In the genomic region with DNA sequence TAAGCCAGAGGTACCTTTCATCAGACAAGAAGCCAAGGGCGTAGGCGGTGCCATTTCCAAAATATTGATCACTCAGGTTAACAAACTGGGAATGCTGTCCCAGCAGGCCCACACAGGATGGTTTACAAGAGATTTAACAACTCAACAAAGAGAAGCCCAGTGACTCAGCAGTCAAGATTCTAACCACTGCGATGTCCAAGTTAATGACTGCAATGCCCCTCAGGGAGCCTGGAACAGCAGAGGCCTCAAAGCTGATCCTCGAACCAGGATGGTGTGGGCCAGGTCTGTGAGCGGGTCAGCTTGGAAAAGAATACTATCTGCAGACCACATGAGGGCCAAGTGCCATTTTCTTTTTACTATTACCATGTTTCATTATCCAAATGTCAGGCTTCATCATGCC, we compare ENCODE assay signal across 23 mouse cellular contexts.
DNase-seq lines count a peak whose midpoint lies in the region; ATAC-seq and TF ChIP-seq lines count a peak whose summit lies in the region.
"Had no signal": no experiment of that assay in that cellular context is flagged by ENCODE, and none has a peak within 500 bp of the region (broad histone marks: within the 10 kb centered on the region; RNA-seq: fewer than 3 reads in every experiment).

No protein-coding gene starts in this region.

- TF ChIP-seq POLR2A in embryonic fibroblast, embryonic 13.5 days (IDR thresholded peaks at IDR 0.05; ENCODE audit: low read depth, low read length): no peak

- H3K4me1 ChIP-seq in embryonic fibroblast, embryonic 13.5 days (ENCODE audit: control insufficient read depth, insufficient read depth, low read length): peaks cover 33% of the 10 kb centered on the region
- H3K4me1 ChIP-seq in hindbrain, postnatal 0 days (ENCODE audit: insufficient read depth, low read length): no peaks in the 10 kb centered on the region

- DNase-seq in 3134 (ENCODE audit: extremely low read depth, insufficient read length, low spot score) (peak; percentile 43), 3T3-L1 (ENCODE audit: low read depth, low spot score) (peak; percentile 85), NIH3T3 (ENCODE audit: low read depth) (peak; percentile 62)
- DNase-seq in right cerebral cortex, adult 2 months (ENCODE audit: low spot score in 2 of 2): no peak
- no peak for DNase-seq in adrenal gland, postnatal 36 days
- DNase-seq in hindbrain, postnatal 0 days (ENCODE audit: low spot score): no peak
- DNase-seq in kidney, adult 8-10 months: no peak
- DNase-seq: adrenal gland, adult 8-10 months; adrenal gland, postnatal 14 days; cerebellum, adult 11 months; cerebellum, adult 18-20 months; cerebellum, adult 8-10 months; cerebellum, adult 9-11 months; cerebellum, postnatal 25 days had no signal

- 88% methylated on average over 5 of the region's 5 CpGs for WGBS in hindbrain, postnatal 0 days

- H3K27me3 ChIP-seq in hindbrain, postnatal 0 days (ENCODE audit: insufficient read depth, low read length): no peaks in the 10 kb centered on the region
- H3K27me3 ChIP-seq: embryonic facial prominence, embryonic 12.5 days; forebrain, embryonic 12.5 days had no signal

- ATAC-seq in hindbrain, postnatal 0 days: no peak
- ATAC-seq: activated CD4-positive, CD25-positive, alpha-beta regulatory T cell, adult 4 months; forebrain, embryonic 14.5 days; forebrain, embryonic 16.5 days had no signal

- no peaks in the 10 kb centered on the region for H3K9me3 ChIP-seq in hindbrain, postnatal 0 days (ENCODE audit: low read length)
- H3K9me3 ChIP-seq: embryonic facial prominence, embryonic 10.5 days; embryonic facial prominence, embryonic 12.5 days; forebrain, embryonic 10.5 days; forebrain, embryonic 12.5 days had no signal

- no peak for TF ChIP-seq CTCF in embryonic fibroblast, embryonic 13.5 days (IDR thresholded peaks at IDR 0.05; ENCODE audit: borderline replicate concordance, insufficient read depth, low read length)
- no peak for TF ChIP-seq CTCF in hindbrain, postnatal 0 days (IDR thresholded peaks at IDR 0.05; ENCODE audit: low read depth)

- no peak overlapping the region for H3K9ac ChIP-seq in hindbrain, postnatal 0 days (replicated peaks; ENCODE audit: low read length)
- H3K9ac ChIP-seq: embryonic facial prominence, embryonic 12.5 days; forebrain, embryonic 12.5 days had no signal

- H3K4me3 ChIP-seq in embryonic fibroblast, embryonic 13.5 days (ENCODE audit: insufficient read depth, low read length): no peak overlapping the region
- H3K4me3 ChIP-seq in hindbrain, postnatal 0 days (ENCODE audit: low read length): no peak overlapping the region
- H3K4me3 ChIP-seq: embryonic facial prominence, embryonic 10.5 days; embryonic facial prominence, embryonic 12.5 days; erythroblast, embryonic 14.5 days; forebrain, embryonic 10.5 days; forebrain, embryonic 12.5 days had no signal

- no peaks in the 10 kb centered on the region for H3K36me3 ChIP-seq in hindbrain, postnatal 0 days (ENCODE audit: insufficient read depth, low read length)
- H3K36me3 ChIP-seq: embryonic facial prominence, embryonic 10.5 days; embryonic facial prominence, embryonic 12.5 days; forebrain, embryonic 10.5 days; forebrain, embryonic 12.5 days had no signal

- peak overlapping the region; percentile 47; the same call in 1 of the 2 replicates for H3K27ac ChIP-seq in embryonic fibroblast, embryonic 13.5 days (ENCODE audit: insufficient read depth, low read length)
- H3K27ac ChIP-seq in hindbrain, postnatal 0 days: no peak overlapping the region
- H3K27ac ChIP-seq: embryonic facial prominence, embryonic 10.5 days; embryonic facial prominence, embryonic 12.5 days; forebrain, embryonic 10.5 days; forebrain, embryonic 12.5 days had no signal

- H3K4me2 ChIP-seq in hindbrain, postnatal 0 days (ENCODE audit: low read depth, low read length): no peak overlapping the region
- H3K4me2 ChIP-seq: embryonic facial prominence, embryonic 12.5 days; forebrain, embryonic 12.5 days had no signal

Comparison
In these comparisons a context has a peak if more than half of its experiments do, and no peak if none do; other contexts are left out.
1. DNase-seq: peak in 3134 (single experiment), 3T3-L1 (single experiment) and NIH3T3 (single experiment); none in right cerebral cortex, adult 2 months (0 of 2), adrenal gland, postnatal 36 days (0 of 2), hindbrain, postnatal 0 days (single experiment) and kidney, adult 8-10 months (0 of 2).